Mouse (Mus musculus): ENCODE data around the gene Gnptab. TPM values are rescaled to one million over a fixed set of nuclear protein-coding genes. Genes with fewer than 3 reads are reported as not detected.

The Gnptab gene
- polyA plus RNA-seq, 1 experiment, result not detected

GRCm38 (mm10) chr10:88384081-88384480, 5.1 kb downstream of the Gnptab start:
- Histone ChIP-seq H3K4me3 (ENCODE audit: insufficient read depth, low read depth, low read length) (no peak overlapping the region), H3K27ac (ENCODE audit: insufficient read depth, low read depth, low read length) (no peak overlapping the region), H3K4me1 (ENCODE audit: control insufficient read depth, insufficient read depth, low read length) (peaks cover 9% of the 10 kb centered on the region; the same call in 1 of the 2 replicates)
- WGBS, result 55% methylated on average over 5 of the region's 5 CpGs
- TF ChIP-seq CTCF (IDR thresholded peaks at IDR 0.05; ENCODE audit: insufficient read depth, low read depth, low read length) (no peak), POLR2A (IDR thresholded peaks at IDR 0.05; ENCODE audit: insufficient read depth, low read depth, low read length) (no peak)

GRCm38 (mm10) chr10:88385290-88385689, 6.4 kb downstream of the Gnptab start:
- no peak overlapping the region for H3K4me3 ChIP-seq (ENCODE audit: insufficient read depth, low read depth, low read length)
- TF ChIP-seq CTCF (IDR thresholded peaks at IDR 0.05; ENCODE audit: insufficient read depth, low read depth, low read length) (no peak), POLR2A (IDR thresholded peaks at IDR 0.05; ENCODE audit: insufficient read depth, low read depth, low read length) (no peak)
- WGBS, result 89% methylated on average over 11 of the region's 11 CpGs
- no peak overlapping the region for H3K27ac ChIP-seq (ENCODE audit: insufficient read depth, low read depth, low read length)
- peaks cover 16% of the 10 kb centered on the region; the same call in 1 of the 2 replicates for H3K4me1 ChIP-seq (ENCODE audit: control insufficient read depth, insufficient read depth, low read length)

- Histone ChIP-seq H3K4me3 (ENCODE audit: insufficient read depth, low read depth, low read length) (no peak overlapping the region), H3K4me1 (ENCODE audit: control insufficient read depth, insufficient read depth, low read length) (peaks cover 16% of the 10 kb centered on the region; the same call in 1 of the 2 replicates), H3K27ac (ENCODE audit: insufficient read depth, low read depth, low read length) (no peak overlapping the region)
- WGBS, result 72% methylated on average over 6 of the region's 6 CpGs
- TF ChIP-seq CTCF (IDR thresholded peaks at IDR 0.05; ENCODE audit: insufficient read depth, low read depth, low read length) (no peak), POLR2A (IDR thresholded peaks at IDR 0.05; ENCODE audit: insufficient read depth, low read depth, low read length) (no peak)
Observed at GRCm38 (mm10) chr10:88385758-88386157, 6.8 kb downstream of the Gnptab start.

GRCm38 (mm10) chr10:88386251-88386650, 7.3 kb downstream of the Gnptab start:
- no peak overlapping the region for H3K27ac ChIP-seq (ENCODE audit: insufficient read depth, low read depth, low read length)
- 77% methylated on average over 6 of the region's 6 CpGs for WGBS
- peaks cover 14% of the 10 kb centered on the region; the same call in 1 of the 2 replicates for H3K4me1 ChIP-seq (ENCODE audit: control insufficient read depth, insufficient read depth, low read length)
- no peak for TF ChIP-seq CTCF (IDR thresholded peaks at IDR 0.05; ENCODE audit: insufficient read depth, low read depth, low read length)
- TF ChIP-seq POLR2A (IDR thresholded peaks at IDR 0.05; ENCODE audit: insufficient read depth, low read depth, low read length), result no peak
- no peak overlapping the region for H3K4me3 ChIP-seq (ENCODE audit: insufficient read depth, low read depth, low read length)

- H3K4me1 ChIP-seq (ENCODE audit: control insufficient read depth, insufficient read depth, low read length), result peaks cover 9% of the 10 kb centered on the region
- no peak for TF ChIP-seq POLR2A (IDR thresholded peaks at IDR 0.05; ENCODE audit: insufficient read depth, low read depth, low read length)
- no peak for TF ChIP-seq CTCF (IDR thresholded peaks at IDR 0.05; ENCODE audit: insufficient read depth, low read depth, low read length)
- no peak overlapping the region for H3K27ac ChIP-seq (ENCODE audit: insufficient read depth, low read depth, low read length)
- WGBS, result 83% methylated on average over 4 of the region's 4 CpGs
- H3K4me3 ChIP-seq (ENCODE audit: insufficient read depth, low read depth, low read length), result no peak overlapping the region
Observed at GRCm38 (mm10) chr10:88389576-88389975, 10.6 kb downstream of the Gnptab start.

- peaks cover 9% of the 10 kb centered on the region for H3K4me1 ChIP-seq (ENCODE audit: control insufficient read depth, insufficient read depth, low read length)
- TF ChIP-seq POLR2A (IDR thresholded peaks at IDR 0.05; ENCODE audit: insufficient read depth, low read depth, low read length) (no peak), CTCF (IDR thresholded peaks at IDR 0.05; ENCODE audit: insufficient read depth, low read depth, low read length) (no peak)
- WGBS, result 76% methylated on average over 10 of the region's 10 CpGs
- no peak overlapping the region for H3K27ac ChIP-seq (ENCODE audit: insufficient read depth, low read depth, low read length)
- H3K4me3 ChIP-seq (ENCODE audit: insufficient read depth, low read depth, low read length), result no peak overlapping the region
Observed at GRCm38 (mm10) chr10:88390096-88390790, 11.3 kb downstream of the Gnptab start.

GRCm38 (mm10) chr10:88391495-88391894, 12.6 kb downstream of the Gnptab start:
- WGBS, result 82% methylated on average over 9 of the region's 9 CpGs
- Histone ChIP-seq H3K27ac (ENCODE audit: insufficient read depth, low read depth, low read length) (no peak overlapping the region), H3K4me1 (ENCODE audit: control insufficient read depth, insufficient read depth, low read length) (peaks cover 7% of the 10 kb centered on the region), H3K4me3 (ENCODE audit: insufficient read depth, low read depth, low read length) (no peak overlapping the region)
- no peak for TF ChIP-seq CTCF (IDR thresholded peaks at IDR 0.05; ENCODE audit: insufficient read depth, low read depth, low read length)
- TF ChIP-seq POLR2A (IDR thresholded peaks at IDR 0.05; ENCODE audit: insufficient read depth, low read depth, low read length), result no peak

GRCm38 (mm10) chr10:88392181-88392847, 13.4 kb downstream of the Gnptab start:
- Histone ChIP-seq H3K4me3 (ENCODE audit: insufficient read depth, low read depth, low read length) (no peak overlapping the region), H3K27ac (ENCODE audit: insufficient read depth, low read depth, low read length) (no peak overlapping the region), H3K4me1 (ENCODE audit: control insufficient read depth, insufficient read depth, low read length) (peaks cover 7% of the 10 kb centered on the region)
- WGBS, result 66% methylated on average over 9 of the region's 9 CpGs
- TF ChIP-seq POLR2A (IDR thresholded peaks at IDR 0.05; ENCODE audit: insufficient read depth, low read depth, low read length) (no peak), CTCF (IDR thresholded peaks at IDR 0.05; ENCODE audit: insufficient read depth, low read depth, low read length) (no peak)

GRCm38 (mm10) chr10:88398668-88399243, 19.8 kb downstream of the Gnptab start:
- WGBS, result 90% methylated on average over 6 of the region's 6 CpGs
- no peak overlapping the region for H3K27ac ChIP-seq (ENCODE audit: insufficient read depth, low read depth, low read length)
- no peak overlapping the region for H3K4me3 ChIP-seq (ENCODE audit: insufficient read depth, low read depth, low read length)
- TF ChIP-seq POLR2A (IDR thresholded peaks at IDR 0.05; ENCODE audit: insufficient read depth, low read depth, low read length), result no peak
- no peak for TF ChIP-seq CTCF (IDR thresholded peaks at IDR 0.05; ENCODE audit: insufficient read depth, low read depth, low read length)
- no peaks in the 10 kb centered on the region for H3K4me1 ChIP-seq (ENCODE audit: control insufficient read depth, insufficient read depth, low read length)

All from olfactory bulb, adult 2 months (tissue).